Mouse (Mus musculus) forebrain, embryonic 15.5 days (tissue): ENCODE results near the gene Gm20671. TPM values are rescaled to one million over a fixed set of nuclear protein-coding genes. Genes with fewer than 3 reads are reported as not detected.
"Not testable (repeated sequence)": the region's sequence is repeated elsewhere in the genome, so short reads cannot be mapped to it uniquely, and the experiment has no call there.

Source experiments
- ATAC-seq: fragments of 200-750 bp; cut with Nextera tagmentation; replicated peaks from 2 replicates; pipeline ENCODE4 v1.8.0; 2017; ENCODE audit warnings: mild to moderate bottlenecking, moderate TSS enrichment, moderate library complexity
- H3K27ac ChIP-seq: fragments of 300-500 bp; sonication (generic); replicated peaks from 2 replicates; pipeline ENCODE4 v1.5.1; 2015; ENCODE audit warnings: mild to moderate bottlenecking, inconsistent platforms
- H3K27me3 ChIP-seq: fragments of 300-500 bp; sonication (generic); 2 replicates; pipeline ENCODE4 v1.6.1; 2015; ENCODE audit warnings: inconsistent platforms
- H3K36me3 ChIP-seq: fragments of 300-500 bp; sonication (generic); 2 replicates; pipeline ENCODE4 v1.6.1; 2015; ENCODE audit warnings: mild to moderate bottlenecking, inconsistent platforms
- H3K4me1 ChIP-seq: fragments of 300-500 bp; sonication (generic); 2 replicates; pipeline ENCODE4 v1.6.1; 2015; ENCODE audit warnings: inconsistent platforms
- H3K4me2 ChIP-seq: fragments of 300-500 bp; sonication (generic); replicated peaks from 2 replicates; pipeline ENCODE4 v1.6.1; 2015; ENCODE audit warnings: mild to moderate bottlenecking, inconsistent platforms
- H3K4me3 ChIP-seq: fragments of 300-500 bp; sonication (generic); 2 replicates; pipeline ENCODE4 v1.5.1; 2015; ENCODE audit warnings: mild to moderate bottlenecking, inconsistent platforms
- H3K9ac ChIP-seq: fragments of 300-500 bp; sonication (generic); replicated peaks from 2 replicates; pipeline ENCODE4 v1.6.1; 2015; ENCODE audit warnings: mild to moderate bottlenecking, inconsistent platforms
- H3K9me3 ChIP-seq: fragments of 300-500 bp; sonication (generic); 2 replicates; pipeline ENCODE4 v1.6.1; 2016; ENCODE audit warnings: inconsistent platforms
- WGBS: fragments of 180-500 bp; shearing (Covaris S2); methylation state at CpG from one replicate; pipeline ENCODE4 v1.1.7; 2015; ENCODE audit warnings: mixed read lengths; 5-methylcytosine and 5-hydroxymethylcytosine counted together
- polyA plus RNA-seq: library from polyadenylated mRNA; unstranded; fragments of >200 nt; fragmentation: Nextera tagmentation; extraction: Ambion mirVana; gene quantifications from 2 replicates; pipeline ENCODE4 v1.2.1, GENCODE M21; 2015

The Gm20671 gene
- polyA plus RNA-seq = not detected in 2 replicates

DNA sequence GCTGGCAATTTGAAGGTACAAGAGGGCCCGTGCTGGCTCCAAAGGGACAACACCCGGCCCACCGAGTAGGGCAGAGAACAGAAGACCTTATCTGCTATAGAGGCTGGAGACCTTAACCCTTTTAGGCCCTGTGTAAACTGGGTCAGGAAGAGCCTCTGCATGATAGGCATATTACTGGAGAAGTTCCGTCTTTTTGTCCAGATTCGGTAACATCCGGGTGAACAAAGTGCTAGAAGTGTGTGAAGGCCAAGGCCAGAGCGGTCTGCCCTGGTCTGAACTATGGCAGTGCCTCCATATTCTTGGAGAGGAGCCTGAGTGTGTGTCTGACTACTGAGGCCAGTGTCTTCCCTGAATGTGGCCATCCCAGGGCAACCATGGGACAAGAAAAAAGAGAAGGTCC lies at the start of gene Gm20671:
Gm20671 (minus strand) TSS at position 101 of the 400 bp plus-strand sequence.
- 93% methylated on average over 7 of the region's 7 CpGs for WGBS
- Histone ChIP-seq H3K36me3 (peaks cover 64% of the 10 kb centered on the region), H3K4me2 (no peak within 1 kb of the TSS), H3K27me3 (no peaks in the 10 kb centered on the region), H3K4me3 (no peak within 1 kb of the TSS), H3K4me1 (no peaks in the 10 kb centered on the region), H3K9me3 (no peaks in the 10 kb centered on the region), H3K27ac (no peak within 1 kb of the TSS), H3K9ac (no peak within 1 kb of the TSS)
- ATAC-seq = no peak

DNA sequence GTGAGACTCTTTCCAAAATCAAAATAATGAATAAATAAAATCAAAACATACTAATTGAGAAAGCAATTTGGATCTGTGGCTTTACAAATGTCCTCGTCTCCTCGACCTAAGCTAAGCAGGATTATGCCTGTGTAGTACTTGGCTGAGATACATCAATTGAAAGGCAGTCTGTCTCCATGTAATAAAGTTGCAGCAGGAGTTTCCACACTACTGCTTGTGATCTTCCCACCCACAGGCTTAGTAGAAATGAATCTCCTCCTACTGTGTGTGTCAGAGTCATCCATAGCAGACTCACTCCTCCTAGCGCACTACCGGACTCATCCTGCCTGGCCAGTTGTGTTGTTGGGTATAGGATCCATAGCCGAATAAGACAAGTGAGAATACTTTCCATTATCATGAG lies 45.4 kb upstream of the Gm20671 start:
- H3K27me3 ChIP-seq = no peaks in the 10 kb centered on the region
- no peak overlapping the region for H3K4me2 ChIP-seq
- no peaks in the 10 kb centered on the region for H3K4me1 ChIP-seq
- H3K27ac ChIP-seq = no peak overlapping the region
- no peaks in the 10 kb centered on the region for H3K9me3 ChIP-seq
- no peak for ATAC-seq
- no peak overlapping the region for H3K4me3 ChIP-seq
- WGBS = 97% methylated on average over 5 of the region's 5 CpGs
- no peak overlapping the region for H3K9ac ChIP-seq
- H3K36me3 ChIP-seq = peaks cover 61% of the 10 kb centered on the region

DNA sequence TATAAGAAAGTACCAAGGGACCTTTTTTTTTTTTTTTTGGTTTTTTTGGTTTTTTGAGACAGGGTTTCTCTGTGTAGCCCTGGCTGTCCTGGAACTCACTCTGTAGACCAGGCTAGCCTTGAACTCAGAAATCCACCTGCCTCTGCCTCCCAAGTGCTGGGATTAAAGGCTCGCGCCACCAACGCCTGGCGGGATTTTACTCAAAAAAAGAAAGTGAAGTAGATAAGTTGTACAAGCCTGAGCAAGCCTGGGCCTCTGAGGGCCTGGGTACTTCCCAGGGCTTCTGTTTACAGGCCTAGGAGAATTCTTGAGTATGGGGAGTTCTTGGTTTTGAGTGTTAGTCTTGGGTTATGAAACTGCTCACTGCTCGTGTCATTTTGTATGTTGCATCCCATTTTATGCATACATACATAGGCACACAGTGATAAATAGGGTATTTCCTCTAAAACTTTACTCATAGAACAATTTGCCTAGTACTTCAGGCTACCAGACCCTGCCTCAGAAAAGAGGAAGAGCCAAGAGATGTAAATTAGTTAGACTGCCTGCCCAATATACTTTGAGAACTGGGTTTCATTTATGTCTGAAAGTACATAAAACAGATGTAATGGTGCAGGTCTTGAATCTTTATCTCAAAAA lies 42.6 kb upstream of the Gm20671 start:
- Histone ChIP-seq H3K36me3 (peaks cover 48% of the 10 kb centered on the region), H3K9me3 (no peaks in the 10 kb centered on the region), H3K4me2 (no peak overlapping the region), H3K9ac (no peak overlapping the region), H3K27me3 (no peaks in the 10 kb centered on the region), H3K27ac (no peak overlapping the region), H3K4me3 (no peak overlapping the region), H3K4me1 (peaks cover 9% of the 10 kb centered on the region)
- ATAC-seq = no peak
- 95% methylated on average over 5 of the region's 5 CpGs for WGBS

DNA sequence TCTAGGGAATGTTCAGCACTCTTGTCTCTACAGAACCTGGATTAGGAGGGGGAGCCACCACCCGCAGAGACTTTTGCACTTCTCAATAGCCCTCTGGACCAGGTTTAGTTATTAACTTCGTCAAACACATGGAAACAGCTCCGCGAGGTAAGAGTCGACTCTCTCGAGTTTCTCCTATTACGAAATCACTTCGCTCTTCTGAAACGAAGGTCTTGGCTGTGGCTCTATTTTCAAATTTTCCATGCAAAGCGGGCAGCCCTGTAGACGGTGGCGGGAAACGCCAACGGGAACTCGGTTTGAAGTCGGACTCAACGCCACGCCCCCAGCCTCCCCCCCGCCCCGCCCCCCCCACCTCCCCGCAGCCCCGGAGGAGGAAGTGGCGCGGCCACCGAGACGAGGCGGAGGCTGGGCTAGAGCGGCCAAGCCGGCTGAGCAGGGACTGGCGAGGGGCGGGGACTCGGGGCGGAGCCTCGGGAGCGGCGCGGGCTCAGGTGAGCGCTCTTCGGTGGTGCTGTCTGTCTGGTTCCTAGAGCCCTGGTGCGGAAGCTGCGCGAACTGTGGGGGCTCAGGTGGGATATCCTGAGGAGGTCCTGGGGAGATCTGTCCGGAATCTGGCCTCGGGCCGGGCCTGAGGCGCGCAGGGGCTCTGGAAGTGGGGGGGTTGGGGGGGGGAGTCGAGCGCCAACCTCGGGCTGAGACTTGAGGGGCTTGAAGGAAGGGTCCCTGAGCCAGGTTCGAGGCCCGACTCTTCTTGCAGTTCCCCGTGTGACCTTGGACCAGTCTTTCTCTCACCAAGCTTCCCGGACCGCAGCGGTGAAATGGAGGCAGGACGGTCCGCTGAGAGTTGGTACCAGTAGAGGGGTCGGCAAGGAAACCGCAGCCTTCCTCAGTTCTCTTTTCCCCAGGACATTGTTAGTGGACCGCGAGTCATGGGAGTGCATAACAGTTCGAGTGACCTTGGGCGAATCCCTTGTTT lies 36.6 kb upstream of the Gm20671 start, which contains the start of gene Depdc5:
Depdc5 (plus strand) TSS at position 449 of the 976 bp plus-strand sequence.
- peaks cover 15% of the 10 kb centered on the region for H3K4me1 ChIP-seq
- peak within 1 kb of the TSS; percentile 69 for H3K9ac ChIP-seq
- no peaks in the 10 kb centered on the region for H3K9me3 ChIP-seq
- peak within 1 kb of the TSS; percentile 65 for H3K27ac ChIP-seq
- peak within 1 kb of the TSS; percentile 65 for H3K4me3 ChIP-seq
- under 1% methylated on average over 57 of the region's 64 CpGs for WGBS
- ATAC-seq = peak; percentile 99
- H3K27me3 ChIP-seq = no peaks in the 10 kb centered on the region
- peak within 1 kb of the TSS; percentile 64 for H3K4me2 ChIP-seq
- peaks cover 14% of the 10 kb centered on the region for H3K36me3 ChIP-seq

DNA sequence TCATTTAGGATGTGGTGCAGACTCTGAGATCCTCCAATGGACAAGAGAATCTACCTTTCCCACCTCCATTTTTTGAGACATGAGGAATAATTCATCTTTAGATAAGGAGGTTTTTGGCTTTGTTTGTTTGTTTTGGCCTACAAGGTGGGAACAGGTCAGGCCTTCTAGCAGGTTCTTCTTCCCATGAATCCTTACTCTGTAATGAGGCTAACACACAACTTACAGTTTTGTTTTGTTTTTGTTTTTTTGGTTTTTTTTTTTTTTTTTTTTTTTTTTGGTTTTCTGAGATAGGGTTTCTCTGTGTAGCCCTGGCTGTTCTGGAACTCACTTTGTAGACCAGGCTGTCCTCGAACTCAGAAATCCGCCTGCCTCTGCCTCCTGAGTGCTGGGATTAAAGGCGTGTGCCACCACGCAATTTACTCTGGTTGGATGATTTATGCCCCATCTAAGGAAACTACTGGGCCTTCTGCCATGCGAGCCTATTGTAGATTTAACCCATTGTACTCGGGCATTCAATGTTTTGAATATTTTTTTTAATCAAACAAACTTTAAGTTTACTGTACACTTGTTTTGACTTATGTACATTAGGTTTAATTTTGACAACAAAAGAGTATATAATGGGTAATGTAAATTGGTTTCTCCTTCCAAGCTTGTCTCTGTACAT lies 35.7 kb upstream of the Gm20671 start:
- ATAC-seq = no peak
- WGBS = 67% methylated on average over 6 of the region's 6 CpGs
- H3K9ac ChIP-seq = no peak overlapping the region

DNA sequence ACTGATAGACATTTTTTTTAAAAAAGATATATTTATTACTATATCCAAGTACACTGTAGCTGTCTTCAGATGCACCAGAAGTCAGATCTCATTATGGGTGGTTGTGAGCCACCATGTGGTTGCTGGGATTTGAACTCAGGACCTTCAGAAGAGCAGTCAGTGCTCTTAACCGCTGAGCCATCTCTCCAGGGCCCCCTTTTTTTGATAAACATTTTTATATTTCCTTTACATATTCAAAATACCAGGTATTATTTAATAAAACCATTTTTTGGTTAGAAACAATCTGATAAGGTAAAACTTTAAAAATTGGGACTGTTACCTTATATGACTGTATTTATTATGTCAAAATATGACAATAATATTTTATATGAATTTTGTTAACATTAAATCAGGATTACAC lies 34.2 kb upstream of the Gm20671 start:
- Histone ChIP-seq H3K27me3 (no peaks in the 10 kb centered on the region), H3K4me3 (no peak overlapping the region), H3K4me2 (no peak overlapping the region), H3K9me3 (no peaks in the 10 kb centered on the region), H3K4me1 (peaks cover 19% of the 10 kb centered on the region), H3K36me3 (0 out of 2 replicates have a peak, but pooled peaks cover 2% of the 10 kb centered on the region), H3K9ac (no peak overlapping the region), H3K27ac (no peak overlapping the region)
- ATAC-seq = no peak
- 94% methylated on average over 1 of the region's 1 CpGs for WGBS

More for the DNA sequence above, 35.7 kb upstream of the Gm20671 start:
- Histone ChIP-seq H3K36me3 (peaks cover 5% of the 10 kb centered on the region; the same call in 1 of the 2 replicates), H3K27ac (no peak overlapping the region), H3K4me1 (peaks cover 15% of the 10 kb centered on the region), H3K27me3 (no peaks in the 10 kb centered on the region), H3K4me2 (no peak overlapping the region), H3K9me3 (no peaks in the 10 kb centered on the region), H3K4me3 (no peak overlapping the region)

DNA sequence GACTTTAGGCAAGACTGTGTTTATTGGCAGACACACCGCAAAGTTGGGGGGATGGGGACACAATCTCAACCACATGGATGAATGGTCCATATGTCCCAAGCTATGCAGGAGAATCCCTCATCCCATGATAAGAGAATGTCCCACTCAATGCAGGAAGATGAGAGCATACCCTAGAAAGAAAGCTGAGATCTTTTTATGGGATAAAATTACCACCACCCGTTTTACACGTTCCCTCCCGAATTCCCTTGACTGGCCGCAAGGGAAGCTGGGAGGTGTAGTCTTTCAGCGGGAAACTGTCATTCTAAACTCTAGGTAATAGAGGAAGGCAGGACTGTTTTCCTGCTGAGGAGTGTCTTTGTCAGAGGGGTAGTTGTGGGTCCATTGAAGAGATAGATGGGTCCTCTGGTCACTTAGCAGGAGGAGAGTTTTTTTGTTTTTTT lies 30.9 kb upstream of the Gm20671 start:
- Histone ChIP-seq H3K27ac (peak overlapping the region; percentile 67), H3K4me2 (peak overlapping the region; percentile 45), H3K27me3 (no peaks in the 10 kb centered on the region), H3K4me1 (peaks cover 17% of the 10 kb centered on the region), H3K4me3 (peak overlapping the region; percentile 45), H3K9me3 (no peaks in the 10 kb centered on the region), H3K36me3 (no peaks in the 10 kb centered on the region), H3K9ac (peak overlapping the region; percentile 44)
- 4% methylated on average over 6 of the region's 6 CpGs for WGBS
- no peak; the same call in 1 of the 2 replicates for ATAC-seq

DNA sequence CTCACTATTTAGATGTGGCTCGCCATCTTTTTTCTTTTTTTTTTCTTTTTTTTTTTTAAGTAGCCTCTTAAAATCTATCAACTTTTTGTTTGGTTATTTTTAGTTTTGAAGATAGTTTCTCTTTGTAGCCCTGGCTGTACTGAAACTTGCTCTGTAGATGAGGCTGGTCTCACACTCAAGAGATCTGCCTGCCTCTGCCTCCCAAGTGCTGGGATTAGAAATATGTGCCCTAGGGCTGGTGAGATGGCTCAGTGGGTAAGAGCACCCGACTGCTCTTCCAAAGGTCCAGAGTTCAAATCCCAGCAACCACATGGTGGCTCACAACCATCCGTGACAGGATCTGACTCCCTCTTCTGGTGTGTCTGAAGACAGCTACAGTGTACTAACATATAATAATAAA lies 28.4 kb upstream of the Gm20671 start:
- not testable (repeated sequence) for H3K27me3 ChIP-seq, H3K4me2 ChIP-seq, H3K9me3 ChIP-seq, H3K27ac ChIP-seq, H3K9ac ChIP-seq, ATAC-seq, H3K36me3 ChIP-seq, H3K4me3 ChIP-seq
- 93% methylated on average over 3 of the region's 3 CpGs for WGBS
- peaks cover 38% of the 10 kb centered on the region for H3K4me1 ChIP-seq

DNA sequence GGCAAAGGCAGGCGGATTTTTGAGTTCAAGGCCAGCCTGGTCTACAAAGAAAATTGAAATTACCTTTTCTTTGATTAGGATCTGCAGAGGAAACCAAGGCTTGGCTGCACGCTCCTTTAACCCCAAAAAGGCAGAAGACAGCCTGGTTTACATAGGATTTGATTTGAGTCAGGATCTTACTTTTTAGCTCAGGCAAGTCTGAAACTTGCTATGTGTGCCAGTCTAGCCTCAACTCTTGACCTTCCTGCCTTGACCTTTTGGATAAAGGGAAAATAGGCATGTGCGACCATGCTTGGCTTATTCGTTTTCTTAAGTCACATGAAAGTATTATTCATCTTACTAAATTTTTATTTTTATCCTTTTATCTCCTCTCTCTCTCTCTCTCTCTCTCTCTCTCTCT lies 27.9 kb upstream of the Gm20671 start:
- no peak overlapping the region for H3K4me2 ChIP-seq
- H3K27ac ChIP-seq = peak overlapping the region; percentile 72
- H3K9ac ChIP-seq = no peak overlapping the region
- peaks cover 8% of the 10 kb centered on the region for H3K36me3 ChIP-seq
- H3K9me3 ChIP-seq = no peaks in the 10 kb centered on the region
- H3K4me3 ChIP-seq = no peak overlapping the region
- 88% methylated on average over 4 of the region's 4 CpGs for WGBS
- H3K27me3 ChIP-seq = no peaks in the 10 kb centered on the region
- H3K4me1 ChIP-seq = peaks cover 38% of the 10 kb centered on the region
- no peak for ATAC-seq

DNA sequence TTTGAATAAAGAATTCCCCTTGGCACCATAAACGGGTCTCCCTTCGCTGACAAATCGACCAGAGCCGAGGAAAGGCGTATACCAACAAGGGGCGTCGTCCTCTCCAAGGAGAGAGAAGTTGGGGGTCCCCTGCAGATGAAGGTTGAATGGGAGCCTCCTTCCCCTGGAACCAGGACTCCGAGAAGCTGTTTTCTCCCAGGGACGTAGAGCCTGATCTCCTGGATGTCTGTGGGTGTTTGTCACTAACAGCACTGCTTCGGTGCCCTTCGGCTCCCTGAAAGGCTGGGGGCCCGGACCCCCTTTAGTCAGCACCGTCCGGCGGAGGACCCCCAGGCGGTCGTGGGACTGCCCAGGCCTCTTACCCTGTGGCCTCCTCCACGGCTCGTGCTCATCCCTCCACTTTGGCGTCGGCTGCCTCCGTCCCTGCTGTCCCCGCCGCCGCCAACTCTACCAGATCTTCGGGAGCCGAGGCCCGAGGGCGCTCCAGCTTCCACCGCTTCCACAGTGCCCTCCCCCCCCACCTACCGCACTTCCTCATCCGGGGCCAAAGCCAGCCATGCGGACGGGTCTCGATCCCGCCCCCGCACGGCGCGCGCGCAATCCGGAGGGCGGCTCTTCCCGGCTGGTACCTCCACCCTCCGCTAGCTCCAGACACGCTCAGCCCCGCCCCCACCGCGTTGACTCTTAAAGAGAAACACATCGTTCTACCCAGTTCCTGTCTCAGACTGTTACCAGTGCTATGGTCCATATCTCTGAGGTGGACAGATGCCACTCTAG lies 27.0 kb upstream of the Gm20671 start, which contains the start of gene Prr14l:
Prr14l (minus strand) TSS at position 526 of the 777 bp plus-strand sequence.
- Histone ChIP-seq H3K4me3 (peak within 1 kb of the TSS; percentile 91), H3K27ac (peak within 1 kb of the TSS; percentile 85), H3K4me2 (peak within 1 kb of the TSS; percentile 62), H3K4me1 (peaks cover 38% of the 10 kb centered on the region), H3K9ac (peak within 1 kb of the TSS; percentile 94), H3K36me3 (peaks cover 12% of the 10 kb centered on the region), H3K27me3 (no peaks in the 10 kb centered on the region), H3K9me3 (no peaks in the 10 kb centered on the region)
- peak; percentile 94 for ATAC-seq
- WGBS = under 1% methylated on average over 50 of the region's 51 CpGs

DNA sequence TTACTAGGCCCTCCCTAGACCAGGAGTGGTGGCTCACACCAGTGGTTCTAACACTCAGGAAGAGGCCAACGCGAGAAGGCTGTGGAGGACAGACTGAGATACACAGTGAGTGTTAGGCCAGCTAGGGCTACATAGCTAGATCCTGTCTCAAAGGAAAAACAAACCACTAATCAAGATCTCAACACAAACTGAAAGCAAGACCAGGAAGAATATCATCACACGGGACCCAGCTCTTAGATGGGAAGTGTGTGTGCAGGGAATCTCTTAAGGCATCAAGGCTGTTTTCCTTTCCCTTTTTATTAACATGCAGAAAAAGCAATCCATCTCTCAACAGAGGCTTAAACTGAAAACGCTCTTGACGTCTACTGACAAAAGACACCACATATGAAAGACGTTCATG lies 25.1 kb upstream of the Gm20671 start:
- Histone ChIP-seq H3K36me3 (peaks cover 13% of the 10 kb centered on the region), H3K9ac (peak overlapping the region; percentile 33; the same call in 1 of the 2 replicates), H3K4me2 (peak overlapping the region; percentile 62), H3K9me3 (no peaks in the 10 kb centered on the region), H3K27me3 (no peaks in the 10 kb centered on the region), H3K4me3 (peak overlapping the region; percentile 91), H3K4me1 (peaks cover 34% of the 10 kb centered on the region), H3K27ac (0 out of 2 replicates have a peak overlapping the region, but pooled peaks have one; percentile 15)
- WGBS = 66% methylated on average over 6 of the region's 6 CpGs
- ATAC-seq = no peak
